Mouse (Mus musculus) heart, embryonic 14.5 days (tissue): ENCODE results near the gene Hand1. TPM values are rescaled to one million over a fixed set of nuclear protein-coding genes. Genes with fewer than 3 reads are reported as not detected.
"Not testable (repeated sequence)": the region's sequence is repeated elsewhere in the genome, so short reads cannot be mapped to it uniquely, and the experiment has no call there.

Experiments used
- ATAC-seq: fragments of 200-750 bp; cut with Nextera tagmentation; 2 replicates; pipeline ENCODE4 v1.8.0; 2017; ENCODE audit warnings: low read depth, moderate TSS enrichment; ENCODE audit not compliant: insufficient number of reproducible peaks, insufficient read depth, low FRiP score
- H3K27ac ChIP-seq, 2 experiments: fragments of 200-500 bp in 1 of 2; fragments of 300-500 bp in 1 of 2; sonication (generic) in 1 of 2; replicated peaks in 1 of 2; 2 replicates each; pipeline ENCODE4 v1.5.1; 2012 to 2014; ENCODE audit warnings: low read depth in 2 of 2, low read length in 2 of 2, control low read depth in 1 of 2, mild to moderate bottlenecking in 1 of 2, mixed read lengths in 1 of 2; ENCODE audit not compliant: control insufficient read depth in 1 of 2, insufficient read depth in 1 of 2
- H3K27me3 ChIP-seq: fragments of 300-500 bp; sonication (generic); 2 replicates; pipeline ENCODE4 v1.6.1; 2014; ENCODE audit warnings: mild to moderate bottlenecking, low read length, control low read depth; ENCODE audit not compliant: control insufficient read depth, insufficient read depth
- H3K36me3 ChIP-seq: fragments of 300-500 bp; sonication (generic); 2 replicates; pipeline ENCODE4 v1.6.1; 2014; ENCODE audit warnings: mild to moderate bottlenecking, control low read depth, low read length, mixed read lengths; ENCODE audit not compliant: control insufficient read depth, insufficient read depth
- H3K4me1 ChIP-seq, 2 experiments: fragments of 200-500 bp in 1 of 2; fragments of 300-500 bp in 1 of 2; sonication (generic) in 1 of 2; 2 replicates each; pipeline ENCODE4 v1.6.1; 2012 to 2014; ENCODE audit warnings: low read length in 2 of 2, control low read depth in 1 of 2, mixed read lengths in 1 of 2; ENCODE audit not compliant: control insufficient read depth in 2 of 2, insufficient read depth in 2 of 2
- H3K4me2 ChIP-seq: fragments of 300-500 bp; sonication (generic); 2 replicates; pipeline ENCODE4 v1.6.1; 2014; ENCODE audit warnings: mild to moderate bottlenecking, low read length
- H3K4me3 ChIP-seq, 2 experiments: fragments of 200-500 bp in 1 of 2; fragments of 300-500 bp in 1 of 2; sonication (generic) in 1 of 2; 2 replicates each; pipeline ENCODE4 v1.5.1; 2012 to 2014; ENCODE audit warnings: low read length in 2 of 2, mild to moderate bottlenecking in 2 of 2, control low read depth in 1 of 2, low read depth in 1 of 2, moderate library complexity in 1 of 2; ENCODE audit not compliant: control insufficient read depth in 1 of 2, insufficient read depth in 1 of 2
- H3K9ac ChIP-seq: fragments of 300-500 bp; sonication (generic); 2 replicates; pipeline ENCODE4 v1.6.1; 2014; ENCODE audit warnings: mild to moderate bottlenecking, low read length
- H3K9me3 ChIP-seq: fragments of 300-500 bp; sonication (generic); 2 replicates; pipeline ENCODE4 v1.6.1; 2016; ENCODE audit warnings: low read length, control low read depth; ENCODE audit not compliant: control insufficient read depth
- WGBS: fragments of 180-500 bp; shearing (Covaris S2); extraction: QIAGEN DNeasy Blood & Tissue Kit; methylation state at CpG from one replicate; pipeline ENCODE4 v1.1.7; 2014; 5-methylcytosine and 5-hydroxymethylcytosine counted together
- polyA plus RNA-seq: library from polyadenylated mRNA; unstranded; fragments of >200 nt; fragmentation: Nextera tagmentation; extraction: Ambion mirVana; gene quantifications from 2 replicates; pipeline ENCODE4 v1.2.1, GENCODE M21; 2014

The Hand1 gene
- polyA plus RNA-seq, 1 experiment from 2014 or later, result 13.0 TPM

GRCm38 (mm10) chr11:57857709-57858108 is 25.1 kb upstream of the Hand1 start:
- H3K27me3 ChIP-seq, result no peaks in the 10 kb centered on the region
- H3K9me3 ChIP-seq, result no peaks in the 10 kb centered on the region
- no peak overlapping the region for H3K27ac ChIP-seq
- H3K4me1 ChIP-seq, result no peaks in the 10 kb centered on the region; a peak in 1 of 4 replicates
- 59% methylated on average over 4 of the region's 4 CpGs for WGBS
- H3K4me2 ChIP-seq, result no peak overlapping the region
- no peak overlapping the region for H3K9ac ChIP-seq
- no peak overlapping the region for H3K4me3 ChIP-seq
- ATAC-seq, result no peak
- no peaks in the 10 kb centered on the region for H3K36me3 ChIP-seq

DNA sequence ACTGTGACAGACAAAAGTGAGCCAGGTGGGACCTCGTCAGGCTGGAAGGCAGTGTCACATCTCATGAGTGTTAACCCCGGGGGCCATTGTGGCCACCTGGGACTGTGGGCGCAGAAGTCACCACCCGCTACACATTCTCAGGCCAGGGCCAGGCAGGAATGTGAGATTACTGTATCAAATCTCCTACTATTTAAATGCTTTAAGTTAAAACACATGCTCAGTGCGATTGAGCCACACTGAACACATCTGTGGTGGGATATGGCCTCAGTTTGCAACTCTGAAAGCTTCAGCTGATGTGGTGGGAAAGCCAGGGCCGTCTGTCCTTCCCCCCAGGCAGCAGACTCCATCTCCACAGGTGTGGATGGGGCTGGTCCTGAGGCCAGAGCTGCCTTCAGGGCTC is 21.0 kb upstream of the Hand1 start:
- no peak overlapping the region for H3K27ac ChIP-seq
- no peaks in the 10 kb centered on the region for H3K4me1 ChIP-seq
- H3K4me3 ChIP-seq, result no peak overlapping the region
- H3K27me3 ChIP-seq, result no peaks in the 10 kb centered on the region
- H3K9ac ChIP-seq, result no peak overlapping the region
- no peak for ATAC-seq
- H3K4me2 ChIP-seq, result no peak overlapping the region
- no peaks in the 10 kb centered on the region for H3K36me3 ChIP-seq
- WGBS, result 69% methylated on average over 6 of the region's 6 CpGs
- no peaks in the 10 kb centered on the region for H3K9me3 ChIP-seq

DNA sequence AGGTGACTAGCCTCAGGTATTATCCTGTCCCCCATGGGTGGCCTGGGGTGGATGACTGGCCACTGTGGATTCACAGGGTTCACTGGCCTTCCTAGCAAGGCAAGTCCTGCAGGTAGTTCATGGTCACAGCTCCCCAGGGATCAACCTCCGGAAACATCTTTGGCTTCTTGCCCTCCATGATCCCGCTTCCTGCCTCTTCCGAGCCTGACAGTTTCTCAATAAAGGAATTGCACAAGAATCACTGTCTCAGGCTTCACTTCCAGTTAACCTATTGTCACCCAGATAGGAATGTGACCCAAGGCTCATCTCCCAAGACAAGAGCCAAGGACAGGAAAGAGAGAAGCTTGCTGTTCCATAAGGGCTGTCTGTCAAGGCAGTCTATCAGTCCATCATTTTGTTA is 18.3 kb upstream of the Hand1 start:
- H3K4me1 ChIP-seq, result peaks cover 0 to 4% of the 10 kb centered on the region in 2 experiments; a peak in 2 of 4 replicates
- H3K9me3 ChIP-seq, result no peaks in the 10 kb centered on the region
- H3K4me3 ChIP-seq, result no peak overlapping the region
- no peak overlapping the region for H3K27ac ChIP-seq
- no peaks in the 10 kb centered on the region for H3K36me3 ChIP-seq
- WGBS, result 44% methylated on average over 3 of the region's 3 CpGs
- no peak overlapping the region for H3K9ac ChIP-seq
- no peak for ATAC-seq
- H3K27me3 ChIP-seq, result no peaks in the 10 kb centered on the region
- no peak overlapping the region for H3K4me2 ChIP-seq

GRCm38 (mm10) chr11:57850298-57850697 is 17.7 kb upstream of the Hand1 start:
- H3K27ac ChIP-seq, result no peak overlapping the region
- H3K36me3 ChIP-seq, result no peaks in the 10 kb centered on the region
- H3K9ac ChIP-seq, result no peak overlapping the region
- ATAC-seq, result no peak
- no peak overlapping the region for H3K4me2 ChIP-seq
- H3K27me3 ChIP-seq, result no peaks in the 10 kb centered on the region
- peaks cover 0 to 4% of the 10 kb centered on the region in 2 experiments; a peak in 2 of 4 replicates for H3K4me1 ChIP-seq
- H3K9me3 ChIP-seq, result no peaks in the 10 kb centered on the region
- no peak overlapping the region for H3K4me3 ChIP-seq
- 58% methylated on average over 7 of the region's 7 CpGs for WGBS

- Histone ChIP-seq H3K4me2 (no peak overlapping the region), H3K9me3 (no peaks in the 10 kb centered on the region), H3K9ac (no peak overlapping the region), H3K27me3 (peaks cover 5% of the 10 kb centered on the region; the same call in 1 of the 2 replicates), H3K4me3 (no peak overlapping the region), H3K27ac (peak overlapping the region in 1 of 2 experiments; percentile 27; a peak in 2 of 4 replicates), H3K4me1 (peaks cover 0 to 4% of the 10 kb centered on the region in 2 experiments; a peak in 2 of 4 replicates), H3K36me3 (no peaks in the 10 kb centered on the region)
- WGBS, result 19% methylated on average over 7 of the region's 7 CpGs
- no peak for ATAC-seq
Observed at GRCm38 (mm10) chr11:57847396-57847795, 14.8 kb upstream of the Hand1 start.

GRCm38 (mm10) chr11:57846421-57847363 is 14.1 kb upstream of the Hand1 start:
- ATAC-seq, H3K27me3 ChIP-seq, H3K9me3 ChIP-seq, H3K9ac ChIP-seq, H3K36me3 ChIP-seq, H3K4me1 ChIP-seq, H3K4me2 ChIP-seq, H3K4me3 ChIP-seq: not testable (repeated sequence)
- H3K27ac ChIP-seq, result peak overlapping the region in 1 of 2 experiments; percentile 27; a peak in 2 of 4 replicates
- WGBS, result 61% methylated on average over 7 of the region's 9 CpGs

- 45% methylated on average over 7 of the region's 7 CpGs for WGBS
- Histone ChIP-seq H3K27me3 (peaks cover 45% of the 10 kb centered on the region), H3K4me3 (no peak overlapping the region), H3K27ac (no peak overlapping the region), H3K9ac (no peak overlapping the region), H3K9me3 (no peaks in the 10 kb centered on the region), H3K36me3 (no peaks in the 10 kb centered on the region), H3K4me1 (peaks cover 6 to 8% of the 10 kb centered on the region in 2 experiments; a peak in 3 of 4 replicates), H3K4me2 (no peak overlapping the region)
- ATAC-seq, result no peak
Observed at GRCm38 (mm10) chr11:57841391-57841790, 8.8 kb upstream of the Hand1 start.
